Mouse (Mus musculus) frontal cortex, adult 2 months (tissue): ENCODE measurements around the gene Pygm. TPM values are rescaled to one million over a fixed set of nuclear protein-coding genes. Genes with fewer than 3 reads are reported as not detected.

Experiments
- DNase-seq, 2 experiments: peaks; one replicate each; pipeline ENCODE4 v3.0.0; 2022; ENCODE audit warnings: low spot score in 1 of 2; ENCODE audit errors: extremely low spot score in 1 of 2
- polyA plus RNA-seq: library from polyadenylated mRNA; depleted of rRNA; stranded (reverse); fragments of >200 nt; gene quantifications from 2 replicates; pipeline ENCODE4 v1.2.3, GENCODE M21; 2012

Gene Pygm
- polyA plus RNA-seq, 1 experiment, result 39.0 TPM

GRCm38 (mm10) chr19:6351431-6352106, 32.6 kb upstream of the Pygm start:
- DNase-seq, result no peak

GRCm38 (mm10) chr19:6352107-6352505, 32.1 kb upstream of the Pygm start:
- DNase-seq, result no peak

- no peak for DNase-seq
Measured at GRCm38 (mm10) chr19:6354030-6354429, 30.2 kb upstream of the Pygm start.

GRCm38 (mm10) chr19:6361291-6361690, 22.9 kb upstream of the Pygm start:
- no peak for DNase-seq

- DNase-seq, result no peak
Measured at GRCm38 (mm10) chr19:6363091-6363410, 21.1 kb upstream of the Pygm start.

GRCm38 (mm10) chr19:6363411-6364240, 20.6 kb upstream of the Pygm start, which contains the start of gene Sf1:
Gene Sf1, plus strand, starts transcription at chr19:6363690.
- DNase-seq, result peak; percentile 100

GRCm38 (mm10) chr19:6364317-6364725, 19.9 kb upstream of the Pygm start:
- peak; percentile 82 to 94 for DNase-seq

- no peak for DNase-seq
Measured at GRCm38 (mm10) chr19:6364842-6365241, 19.4 kb upstream of the Pygm start.

GRCm38 (mm10) chr19:6370175-6370574, 14.0 kb upstream of the Pygm start:
- DNase-seq, result no peak

GRCm38 (mm10) chr19:6372433-6372832, 11.8 kb upstream of the Pygm start:
- no peak for DNase-seq

- peak; percentile 33 to 86 for DNase-seq
Measured at GRCm38 (mm10) chr19:6373539-6374400, 10.4 kb upstream of the Pygm start.

GRCm38 (mm10) chr19:6374571-6374970, 9.6 kb upstream of the Pygm start:
- DNase-seq, result no peak

- no peak for DNase-seq
Measured at GRCm38 (mm10) chr19:6375423-6376254, 8.6 kb upstream of the Pygm start.

GRCm38 (mm10) chr19:6376255-6376564, 8.0 kb upstream of the Pygm start:
- DNase-seq, result peak in 1 of 2 experiments; percentile 58

- no peak for DNase-seq
Measured at GRCm38 (mm10) chr19:6376643-6377042, 7.6 kb upstream of the Pygm start.

GRCm38 (mm10) chr19:6377327-6378040, 6.7 kb upstream of the Pygm start:
- DNase-seq, result no peak

- DNase-seq, result no peak
Measured at GRCm38 (mm10) chr19:6380411-6381166, 3.6 kb upstream of the Pygm start.

- DNase-seq, result no peak
Measured at GRCm38 (mm10) chr19:6381238-6381637, 3.0 kb upstream of the Pygm start.

- no peak for DNase-seq
Measured at GRCm38 (mm10) chr19:6382323-6382924, 1.8 kb upstream of the Pygm start.
